Mouse (Mus musculus) liver, adult 2 months (tissue): Measurements from ENCODE around the gene Fam240a.

Experiments
- CTCF ChIP-seq: fragments of 200-500 bp; IDR thresholded peaks from 2 replicates; pipeline ENCODE4 v1.5.1; 2011; ENCODE audit warnings: low read depth, low read length, control low read depth
- POLR2A ChIP-seq: fragments of 200-500 bp; IDR thresholded peaks from 2 replicates; pipeline ENCODE4 v1.6.1; 2011; ENCODE audit warnings: low read length, control low read depth; ENCODE audit not compliant: insufficient read depth; ENCODE audit errors: extremely low read depth

DNA sequence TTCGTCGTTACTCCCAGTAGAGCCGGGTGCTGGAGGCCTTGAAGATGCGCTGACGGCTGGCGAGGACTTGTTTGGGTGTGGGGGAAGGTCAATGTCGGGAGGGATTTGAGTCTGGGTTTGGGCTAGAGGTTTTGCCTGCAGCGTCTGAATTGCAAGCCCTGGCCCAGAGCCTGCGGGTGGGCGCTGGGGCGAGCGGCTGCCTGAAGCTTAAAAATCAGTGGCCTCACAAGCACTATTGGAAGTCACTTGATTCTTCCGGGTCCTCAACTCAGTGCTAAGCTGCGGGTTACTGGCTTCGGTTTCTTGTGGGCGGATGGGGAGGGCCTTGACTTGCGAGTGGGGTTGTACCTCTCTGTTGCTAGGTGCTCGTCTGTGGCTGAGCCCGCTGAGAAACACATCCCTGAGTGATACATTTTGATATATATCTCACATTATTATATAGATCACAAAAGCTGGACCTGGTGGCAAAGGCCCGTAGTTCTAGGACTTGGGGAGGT lies 29.9 kb upstream of the Fam240a start:
- TF ChIP-seq CTCF (no peak), POLR2A (no peak)
